Mouse (Mus musculus): Measurements from ENCODE around the gene Lss. TPM values are rescaled to one million over a fixed set of nuclear protein-coding genes. Genes with fewer than 3 reads are reported as not detected.

The Lss gene
- 51.4 and 57.8 TPM in 2 replicates for polyA plus RNA-seq (2012; rRNA removed)

DNA sequence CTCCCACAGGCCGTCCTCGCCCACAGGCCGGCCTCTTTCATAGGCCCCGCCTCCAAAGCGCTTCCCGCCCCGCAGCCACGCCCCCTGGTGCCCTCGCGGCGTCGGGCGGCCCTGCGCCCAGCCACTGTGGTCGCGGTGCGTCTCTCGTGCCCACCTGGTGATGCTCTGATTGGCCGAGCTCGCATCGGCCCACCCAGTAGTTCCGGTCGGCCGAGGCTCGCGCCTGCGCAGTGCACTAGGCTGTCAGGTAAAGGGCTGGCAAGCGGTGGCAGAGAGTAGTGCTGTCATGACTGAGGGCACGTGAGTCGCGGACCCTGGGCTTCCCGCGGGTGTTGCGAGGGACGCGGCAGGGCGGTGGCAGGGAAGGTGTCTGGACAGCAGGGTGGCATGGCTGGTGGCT lies at the start of gene Lss:
TSS of gene Lss (plus strand) at position 214 of the 400 bp plus-strand sequence.
- DNase-seq (ENCODE audit: low read depth), result peak; percentile 99
- TF ChIP-seq CTCF (IDR thresholded peaks at IDR 0.05; ENCODE audit: borderline replicate concordance, extremely low read depth, insufficient read depth, insufficient read length) (no peak), POLR2A (IDR thresholded peaks at IDR 0.05; ENCODE audit: borderline replicate concordance, extremely low read depth, insufficient read depth, insufficient read length, poor library complexity, severe bottlenecking) (no peak)

- DNase-seq (ENCODE audit: low read depth), result no peak
- TF ChIP-seq POLR2A (IDR thresholded peaks at IDR 0.05; ENCODE audit: borderline replicate concordance, extremely low read depth, insufficient read depth, insufficient read length, poor library complexity, severe bottlenecking) (no peak), CTCF (IDR thresholded peaks at IDR 0.05; ENCODE audit: borderline replicate concordance, extremely low read depth, insufficient read depth, insufficient read length) (no peak)
Observed at GRCm38 (mm10) chr10:76486302-76486701, 45.1 kb upstream of the Lss start.

- no peak for DNase-seq (ENCODE audit: low read depth)
- TF ChIP-seq POLR2A (IDR thresholded peaks at IDR 0.05; ENCODE audit: borderline replicate concordance, extremely low read depth, insufficient read depth, insufficient read length, poor library complexity, severe bottlenecking) (no peak), CTCF (IDR thresholded peaks at IDR 0.05; ENCODE audit: borderline replicate concordance, extremely low read depth, insufficient read depth, insufficient read length) (no peak)
Observed at GRCm38 (mm10) chr10:76488265-76488664, 43.1 kb upstream of the Lss start.

GRCm38 (mm10) chr10:76489205-76489604 lies 42.2 kb upstream of the Lss start:
- DNase-seq (ENCODE audit: low read depth), result no peak
- TF ChIP-seq POLR2A (IDR thresholded peaks at IDR 0.05; ENCODE audit: borderline replicate concordance, extremely low read depth, insufficient read depth, insufficient read length, poor library complexity, severe bottlenecking) (no peak), CTCF (IDR thresholded peaks at IDR 0.05; ENCODE audit: borderline replicate concordance, extremely low read depth, insufficient read depth, insufficient read length) (no peak)

GRCm38 (mm10) chr10:76493527-76493926 lies 37.9 kb upstream of the Lss start:
- no peak for TF ChIP-seq POLR2A (IDR thresholded peaks at IDR 0.05; ENCODE audit: borderline replicate concordance, extremely low read depth, insufficient read depth, insufficient read length, poor library complexity, severe bottlenecking)
- TF ChIP-seq CTCF (IDR thresholded peaks at IDR 0.05; ENCODE audit: borderline replicate concordance, extremely low read depth, insufficient read depth, insufficient read length), result no peak
- no peak for DNase-seq (ENCODE audit: low read depth)

- TF ChIP-seq POLR2A (IDR thresholded peaks at IDR 0.05; ENCODE audit: borderline replicate concordance, extremely low read depth, insufficient read depth, insufficient read length, poor library complexity, severe bottlenecking), result no peak
- TF ChIP-seq CTCF (IDR thresholded peaks at IDR 0.05; ENCODE audit: borderline replicate concordance, extremely low read depth, insufficient read depth, insufficient read length), result no peak
- no peak for DNase-seq (ENCODE audit: low read depth)
Observed at GRCm38 (mm10) chr10:76495501-76495900, 35.9 kb upstream of the Lss start.

DNA sequence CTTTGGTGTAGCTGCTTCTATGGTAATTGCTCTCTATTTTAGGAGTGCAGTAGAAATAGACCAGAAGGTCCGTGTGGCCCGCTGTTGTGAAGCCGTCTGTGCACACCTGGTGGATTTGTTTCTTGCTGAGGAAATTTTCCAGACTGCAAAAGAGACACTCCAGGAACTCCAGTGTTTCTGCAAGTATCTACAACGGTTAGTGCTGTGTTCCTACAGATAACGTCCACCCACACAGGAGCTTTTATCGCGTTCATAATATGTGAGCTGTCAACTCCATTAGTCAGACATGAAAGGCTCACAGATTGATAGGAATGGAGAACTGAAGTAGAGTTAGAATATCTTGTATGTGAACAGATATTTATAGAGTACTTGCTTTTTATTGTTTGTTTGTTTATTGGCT lies 35.0 kb upstream of the Lss start:
- no peak for TF ChIP-seq POLR2A (IDR thresholded peaks at IDR 0.05; ENCODE audit: borderline replicate concordance, extremely low read depth, insufficient read depth, insufficient read length, poor library complexity, severe bottlenecking)
- no peak for TF ChIP-seq CTCF (IDR thresholded peaks at IDR 0.05; ENCODE audit: borderline replicate concordance, extremely low read depth, insufficient read depth, insufficient read length)
- no peak for DNase-seq (ENCODE audit: low read depth)

DNA sequence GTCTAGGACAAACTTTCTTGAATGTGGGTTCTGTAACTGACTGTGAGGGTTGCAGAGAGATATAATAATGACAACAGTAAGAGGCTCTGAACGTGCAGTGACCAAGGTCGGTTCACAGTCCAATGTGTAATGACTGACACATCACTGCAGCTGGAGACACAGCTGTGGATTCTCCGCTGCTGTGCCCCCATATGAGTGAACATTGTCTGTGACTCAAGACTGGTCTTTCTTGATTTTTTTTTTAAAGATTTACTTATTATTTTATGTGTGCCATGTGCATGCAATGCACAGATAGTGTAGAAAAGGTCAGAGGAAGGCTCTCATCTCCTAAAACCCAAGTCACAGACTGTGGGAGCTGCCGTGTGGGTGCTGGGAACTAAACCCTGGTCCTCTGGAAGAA lies 33.9 kb upstream of the Lss start:
- TF ChIP-seq CTCF (IDR thresholded peaks at IDR 0.05; ENCODE audit: borderline replicate concordance, extremely low read depth, insufficient read depth, insufficient read length) (no peak), POLR2A (IDR thresholded peaks at IDR 0.05; ENCODE audit: borderline replicate concordance, extremely low read depth, insufficient read depth, insufficient read length, poor library complexity, severe bottlenecking) (no peak)

DNA sequence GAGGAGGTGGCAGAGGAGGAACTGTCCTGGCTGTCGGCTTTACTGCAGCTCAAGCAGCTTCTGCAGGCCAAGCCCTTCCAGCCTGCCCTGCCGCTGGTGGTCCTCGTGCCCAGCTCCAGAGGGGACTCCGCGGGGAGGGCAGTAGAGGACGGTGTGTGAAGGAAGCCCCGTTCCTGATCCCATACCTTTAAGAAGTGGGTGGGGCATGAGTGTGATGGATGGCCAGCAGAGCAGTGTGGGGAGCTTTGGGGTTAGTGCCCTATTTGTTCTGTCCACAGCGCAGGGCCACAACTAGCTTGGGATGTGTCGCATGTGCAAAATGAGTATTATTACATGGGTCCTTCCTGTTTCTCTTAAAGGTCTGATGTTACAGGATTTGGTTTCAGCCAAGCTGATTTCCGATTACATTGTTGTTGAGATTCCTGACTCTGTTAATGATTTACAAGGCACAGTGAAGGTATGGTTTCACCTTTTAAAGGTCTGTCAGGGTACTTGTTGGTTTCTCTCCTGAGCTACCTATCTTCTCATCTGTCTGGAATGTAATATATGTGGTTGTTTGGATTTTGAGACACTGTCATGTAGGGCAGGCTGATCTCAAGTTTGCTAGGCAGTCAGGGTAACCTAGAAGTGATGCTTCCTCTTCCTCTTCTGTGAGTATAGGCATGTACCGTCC lies 27.0 kb upstream of the Lss start:
- no peak for DNase-seq (ENCODE audit: low read depth)
- TF ChIP-seq POLR2A (IDR thresholded peaks at IDR 0.05; ENCODE audit: borderline replicate concordance, extremely low read depth, insufficient read depth, insufficient read length, poor library complexity, severe bottlenecking), result no peak
- no peak for TF ChIP-seq CTCF (IDR thresholded peaks at IDR 0.05; ENCODE audit: borderline replicate concordance, extremely low read depth, insufficient read depth, insufficient read length)

More for the DNA sequence above, 33.9 kb upstream of the Lss start:
- no peak for DNase-seq (ENCODE audit: low read depth)

DNA sequence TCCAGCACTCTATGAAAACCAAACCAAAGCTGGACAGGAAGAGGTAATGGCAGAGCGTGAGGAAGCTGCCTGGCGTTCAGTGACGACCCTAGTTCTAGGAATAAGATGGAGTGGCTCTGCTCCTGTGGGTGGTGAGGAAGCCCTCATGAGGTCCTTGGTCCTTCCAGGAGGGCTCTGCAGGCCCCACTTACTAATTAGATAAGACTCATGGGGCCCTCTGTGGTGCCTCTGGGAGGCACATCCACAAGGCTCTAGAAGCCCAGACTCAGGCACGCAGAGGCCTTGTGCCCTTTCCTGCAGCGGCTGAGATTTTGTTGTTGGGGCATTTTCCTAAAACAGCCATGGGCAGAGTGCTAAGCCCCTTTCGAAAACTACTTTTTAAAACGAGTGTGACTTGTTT lies 25.5 kb upstream of the Lss start:
- no peak for DNase-seq (ENCODE audit: low read depth)
- TF ChIP-seq POLR2A (IDR thresholded peaks at IDR 0.05; ENCODE audit: borderline replicate concordance, extremely low read depth, insufficient read depth, insufficient read length, poor library complexity, severe bottlenecking) (no peak), CTCF (IDR thresholded peaks at IDR 0.05; ENCODE audit: borderline replicate concordance, extremely low read depth, insufficient read depth, insufficient read length) (no peak)

DNA sequence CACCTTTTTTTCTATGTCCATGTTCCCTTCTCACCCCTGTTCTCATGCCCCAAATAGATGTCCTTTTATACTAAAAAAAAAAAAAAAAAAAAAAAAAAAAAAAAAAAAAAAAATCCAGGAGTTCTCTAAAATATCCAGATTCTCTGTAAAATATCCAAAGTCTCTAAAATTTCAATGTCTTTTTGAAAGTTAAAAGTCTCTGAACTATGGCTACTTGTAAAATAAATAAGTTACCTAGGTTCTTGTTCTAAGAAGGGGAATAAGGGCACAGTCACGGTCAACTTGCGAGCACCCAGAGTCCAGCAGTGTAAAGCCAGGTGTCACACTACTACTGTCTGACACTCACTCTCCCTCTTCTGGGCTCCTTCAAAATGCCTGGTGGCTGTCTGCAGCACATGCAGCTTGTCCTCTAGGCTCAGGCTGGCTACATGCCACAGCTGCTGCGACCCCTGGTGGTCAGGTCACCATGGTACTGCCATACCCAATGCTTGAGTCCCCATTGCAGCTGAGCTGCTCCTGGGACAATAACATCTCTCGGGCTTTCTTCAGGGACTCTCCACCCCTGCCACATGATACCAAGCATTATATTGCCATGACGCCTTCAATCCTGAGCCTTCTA lies 18.3 kb upstream of the Lss start:
- TF ChIP-seq CTCF (IDR thresholded peaks at IDR 0.05; ENCODE audit: borderline replicate concordance, extremely low read depth, insufficient read depth, insufficient read length) (peak; percentile 89), POLR2A (IDR thresholded peaks at IDR 0.05; ENCODE audit: borderline replicate concordance, extremely low read depth, insufficient read depth, insufficient read length, poor library complexity, severe bottlenecking) (no peak)
- DNase-seq (ENCODE audit: low read depth), result peak; percentile 83

DNA sequence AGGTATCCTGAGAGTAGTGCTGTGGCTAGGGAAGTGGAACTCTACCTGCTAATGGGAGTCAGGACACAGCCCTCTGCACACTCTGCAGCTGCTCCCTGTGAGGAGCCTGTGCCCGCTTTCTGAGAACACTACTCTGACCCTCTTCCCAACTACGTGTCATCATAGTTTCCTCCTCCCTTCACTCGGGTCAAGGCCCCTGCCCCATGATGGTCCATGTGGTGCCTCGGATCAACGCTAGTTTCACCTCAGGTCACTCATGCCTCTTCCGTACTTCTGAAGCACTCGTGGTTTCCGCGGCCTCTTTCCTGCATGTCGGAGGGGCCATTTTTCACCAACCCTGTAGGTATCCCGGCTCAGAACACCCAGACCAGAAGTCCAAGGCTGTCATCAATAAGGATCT lies 466 bp upstream of the Lss start:
- no peak for DNase-seq (ENCODE audit: low read depth)

More for the DNA sequence above, 466 bp upstream of the Lss start:
- TF ChIP-seq CTCF (IDR thresholded peaks at IDR 0.05; ENCODE audit: borderline replicate concordance, extremely low read depth, insufficient read depth, insufficient read length), result no peak
- no peak for TF ChIP-seq POLR2A (IDR thresholded peaks at IDR 0.05; ENCODE audit: borderline replicate concordance, extremely low read depth, insufficient read depth, insufficient read length, poor library complexity, severe bottlenecking)
